Mouse (Mus musculus): ENCODE data around the gene Six5.

DNA sequence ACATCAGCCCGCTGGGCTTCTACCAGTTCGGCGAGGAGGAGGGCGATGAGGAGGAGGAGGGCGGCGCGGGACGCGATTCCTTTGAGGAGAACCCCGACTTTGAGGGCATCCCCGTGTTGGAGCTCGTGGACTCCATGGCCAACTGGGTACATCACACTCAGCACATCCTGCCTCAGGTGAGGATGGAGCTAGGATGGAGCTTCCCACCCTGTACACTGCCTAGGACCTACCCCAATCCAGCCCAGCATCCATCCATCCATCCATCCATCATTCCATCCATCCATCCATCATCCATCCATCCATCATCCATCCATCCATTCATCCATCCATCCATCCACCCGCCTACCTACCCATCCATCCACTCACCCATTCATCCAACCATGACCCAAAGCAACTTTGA lies 28.5 kb upstream of the Six5 start:
- TF ChIP-seq CTCF (conservative IDR thresholded peaks at IDR 0.05; ENCODE audit: low read length) (no peak), POU5F1 (IDR thresholded peaks at IDR 0.05; ENCODE audit: borderline replicate concordance, low read length) (no peak)

Measured in E14TG2a.4 (cell line).